Mouse (Mus musculus) embryo, embryonic 10.5 days (tissue): ENCODE data around the gene Olfr132.
"Not testable (repeated sequence)": the region's sequence is repeated elsewhere in the genome, so short reads cannot be mapped to it uniquely, and the experiment has no call there.

ENCODE experiments used
- DNase-seq: peaks from one replicate; pipeline ENCODE4 v3.0.0-alpha.2; 2015; ENCODE audit warnings: low spot score

Gene Olfr132

GRCm38 (mm10) chr17:38134426-38134825 is at the start of gene Olfr132:
Gene Olfr132, minus strand, starts transcription at chr17:38134526.
- DNase-seq: no peak

GRCm38 (mm10) chr17:38171088-38171487 is 36.8 kb upstream of the Olfr132 start, which contains the start of gene Olfr134:
Gene Olfr134, plus strand, starts transcription at chr17:38171388.
- no peak for DNase-seq

GRCm38 (mm10) chr17:38144981-38145380 is 10.7 kb upstream of the Olfr132 start, which contains the start of gene Olfr133:
Gene Olfr133, plus strand, starts transcription at chr17:38145281.
- DNase-seq: no peak

- DNase-seq: not testable (repeated sequence)
These were observed 9.0 kb downstream of the Olfr132 start for GRCm38 (mm10) chr17:38125371-38125770.

- DNase-seq: not testable (repeated sequence)
These were observed 10.1 kb downstream of the Olfr132 start for GRCm38 (mm10) chr17:38124199-38124598.

- no peak for DNase-seq
These were observed 45.7 kb downstream of the Olfr132 start, which contains the start of gene Olfr131 for GRCm38 (mm10) chr17:38088593-38088992. Gene Olfr131, minus strand, starts transcription at chr17:38088693.

- DNase-seq: no peak
These were observed 52.0 kb downstream of the Olfr132 start for GRCm38 (mm10) chr17:38082364-38082763.
